Mouse (Mus musculus): ENCODE measurements at regions not wholly inside any gene's neighbourhood (a gene's known extent, or its start where the extent isn't known, plus 50 kb on each side); places are given as distances from the start of the nearest gene placed in this dataset.
A peak's percentile ranks its signal among the peaks of the same experiment; 100 is the strongest.

DNA sequence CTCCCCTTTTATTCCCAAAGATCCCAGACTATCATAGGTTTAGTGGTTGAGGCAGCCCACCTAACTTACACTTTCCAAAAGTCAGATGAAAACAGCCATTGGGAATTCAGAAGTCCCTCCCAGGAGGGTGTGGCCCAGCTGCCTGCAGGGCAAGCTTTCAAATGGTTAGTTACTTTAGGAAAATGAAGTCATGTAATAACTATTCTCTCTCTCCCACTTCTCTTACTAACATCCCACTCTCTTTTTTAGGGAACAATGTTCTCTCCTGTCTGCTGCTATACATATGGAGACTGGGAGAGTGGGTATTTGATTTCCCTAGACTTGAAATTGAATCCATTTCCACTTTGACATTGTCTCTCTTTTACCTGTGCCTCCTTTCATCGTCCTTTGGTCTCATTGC is 55.0 kb downstream of the Zfp648 start:
- no peak for DNase-seq (ENCODE audit: low spot score)

DNA sequence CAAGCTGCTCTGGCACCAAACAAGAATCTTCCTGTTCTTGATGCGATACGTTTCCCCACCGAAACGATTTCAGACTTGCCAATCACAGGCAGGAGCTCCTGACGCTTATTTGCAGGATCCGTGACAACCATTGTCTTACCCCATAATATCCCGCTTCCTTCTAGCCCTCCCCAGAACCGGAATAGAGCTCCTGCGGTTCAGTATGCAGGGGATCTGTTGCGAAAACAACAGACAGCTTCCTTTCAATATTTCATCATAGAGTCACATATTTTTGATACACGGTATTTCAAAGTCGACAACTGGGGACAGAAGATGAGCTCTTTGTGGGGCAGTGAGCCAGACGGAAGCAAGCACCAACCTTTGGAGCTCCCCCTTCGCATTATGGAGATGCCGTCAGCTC is 55.8 kb downstream of the Zfp648 start:
- DNase-seq (ENCODE audit: low spot score): no peak

DNA sequence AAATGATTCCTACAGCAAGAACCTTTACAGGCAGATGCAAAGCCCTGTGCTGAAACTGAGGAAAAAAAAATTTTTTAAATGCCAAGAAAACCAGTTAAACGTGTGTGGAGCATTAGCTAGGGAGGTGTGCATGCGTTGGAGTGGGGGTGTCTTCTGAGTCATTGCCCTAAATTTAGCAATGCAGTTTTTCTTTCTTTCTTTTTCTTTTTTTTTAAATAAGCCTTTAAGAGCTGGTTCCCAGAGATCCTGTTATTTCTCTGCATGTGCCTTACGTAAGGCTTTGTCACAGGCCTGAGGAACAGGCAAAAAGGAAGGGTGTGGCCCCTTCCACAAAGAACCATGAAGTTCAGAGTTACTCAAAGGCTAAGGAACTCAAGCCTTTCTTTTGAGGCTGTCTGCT is 57.5 kb downstream of the Zfp648 start:
- no peak for DNase-seq (ENCODE audit: low spot score)

DNA sequence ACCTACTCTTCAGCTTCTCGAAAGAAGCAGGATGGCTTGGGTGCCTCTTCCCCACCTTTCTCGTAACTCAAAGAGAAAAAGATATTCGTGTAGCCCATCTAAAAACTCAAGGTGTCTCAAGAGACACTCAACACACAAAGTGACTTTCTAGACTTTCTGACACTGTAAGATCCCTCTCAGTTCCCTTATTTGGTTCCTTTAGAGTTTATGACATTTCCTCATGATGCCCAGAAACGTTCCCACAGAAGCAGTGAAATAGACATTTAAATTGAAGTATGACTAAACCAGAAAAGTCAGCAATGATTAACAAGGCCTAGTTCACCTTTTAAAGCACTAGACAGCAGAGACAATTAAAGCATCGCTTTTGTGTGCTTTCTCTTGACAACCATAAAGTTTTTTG is 59.4 kb downstream of the Zfp648 start:
- no peak for DNase-seq (ENCODE audit: low spot score)

DNA sequence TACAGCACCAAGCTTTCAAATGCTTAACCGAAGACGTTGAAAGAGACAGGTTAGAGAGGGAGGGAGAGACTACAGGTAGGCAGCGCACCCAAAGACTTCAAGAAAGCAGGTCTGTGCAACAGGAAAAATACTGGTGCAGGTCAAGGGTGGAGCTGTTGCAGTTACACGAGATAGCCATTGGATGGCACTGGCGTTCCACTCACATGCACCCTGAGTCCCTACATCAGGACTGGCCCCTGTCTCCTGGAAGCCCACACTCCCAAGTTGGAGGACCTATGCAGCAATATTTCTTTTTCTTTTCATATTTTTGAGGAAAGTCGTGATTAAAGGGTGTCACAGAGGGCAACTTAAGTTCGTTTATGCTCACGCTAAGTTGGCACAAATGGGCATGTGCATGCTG is 80.5 kb downstream of the Zfp648 start:
- DNase-seq (ENCODE audit: low spot score): peak; percentile 48

DNA sequence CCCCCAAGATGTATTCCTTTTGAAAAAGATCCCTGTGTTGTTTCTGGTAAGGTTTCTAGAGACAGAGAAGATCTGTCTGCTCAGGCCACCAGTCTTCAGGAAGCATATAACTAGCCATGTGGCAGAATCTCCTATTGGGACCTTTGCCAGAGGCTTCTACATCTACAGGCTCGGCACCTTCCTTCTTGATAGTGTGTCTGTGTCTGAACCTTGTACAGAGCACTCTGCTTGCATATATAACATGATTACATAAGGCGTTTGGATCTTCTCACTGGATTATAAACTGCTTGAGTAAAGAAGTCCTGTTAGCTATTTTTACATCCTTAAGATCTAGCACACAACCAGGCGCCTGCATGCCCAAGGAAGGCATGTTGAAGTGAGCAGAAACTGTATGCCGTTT is 85.1 kb downstream of the Zfp648 start:
- DNase-seq (ENCODE audit: low spot score): no peak

DNA sequence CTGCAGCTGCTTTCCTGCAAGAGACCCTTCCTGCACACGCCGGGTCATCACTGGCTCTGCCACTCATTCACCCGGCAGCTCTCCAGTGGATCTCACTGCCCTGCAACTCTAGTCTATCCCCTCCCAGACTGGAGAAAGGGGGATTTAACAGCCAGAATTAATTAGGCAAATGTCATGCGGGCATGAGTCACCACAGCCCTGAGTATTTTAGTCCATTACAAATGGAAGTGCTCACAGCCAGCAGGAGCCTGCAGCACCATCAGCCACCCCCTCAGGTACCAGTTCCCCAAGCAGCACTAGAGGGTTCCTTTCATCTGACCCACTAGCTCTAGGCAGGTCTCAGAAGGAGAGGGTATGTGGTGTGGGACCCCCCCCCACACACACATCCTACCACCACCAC is 91.7 kb downstream of the Zfp648 start:
- no peak for DNase-seq (ENCODE audit: low spot score)

DNA sequence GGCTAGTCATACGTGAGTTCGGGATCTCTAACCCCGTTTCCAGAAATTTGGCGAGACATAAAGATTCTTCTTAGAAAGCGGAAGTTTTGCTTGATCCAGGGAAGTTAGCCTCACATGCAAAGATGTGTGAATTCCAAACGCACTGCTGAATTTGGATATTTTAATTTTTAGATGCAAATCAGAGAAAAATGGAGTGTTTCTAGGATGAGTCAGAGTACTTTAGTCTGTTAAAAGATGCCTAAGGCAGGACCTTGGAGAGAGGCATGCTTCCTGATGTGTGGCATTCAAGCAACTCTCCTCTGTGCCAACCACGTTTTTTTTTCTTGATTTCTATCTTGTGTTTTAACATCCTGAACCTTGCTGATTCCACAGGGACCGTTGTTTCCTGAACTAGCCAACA is 95.1 kb downstream of the Zfp648 start:
- DNase-seq (ENCODE audit: low spot score): no peak

DNA sequence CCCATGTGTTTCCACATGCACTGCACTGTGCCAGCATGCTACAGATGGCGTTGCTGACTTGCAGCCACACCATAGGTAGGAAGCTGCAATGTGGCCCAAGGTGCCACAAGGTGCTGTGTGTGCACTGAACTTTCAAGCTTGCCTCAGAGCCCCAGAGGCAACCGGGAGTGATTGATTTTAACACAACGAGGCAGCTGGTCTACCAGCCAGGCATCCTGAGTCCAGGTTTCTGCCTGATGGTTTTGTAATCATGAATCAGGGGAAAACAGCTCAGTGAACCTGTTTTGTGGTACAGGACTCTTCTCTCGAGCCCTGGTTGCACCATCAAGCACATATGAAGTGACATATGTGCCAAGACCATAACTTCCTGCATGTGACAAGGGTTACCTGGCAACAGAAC is 98.9 kb downstream of the Zfp648 start:
- no peak for DNase-seq (ENCODE audit: low spot score)

DNA sequence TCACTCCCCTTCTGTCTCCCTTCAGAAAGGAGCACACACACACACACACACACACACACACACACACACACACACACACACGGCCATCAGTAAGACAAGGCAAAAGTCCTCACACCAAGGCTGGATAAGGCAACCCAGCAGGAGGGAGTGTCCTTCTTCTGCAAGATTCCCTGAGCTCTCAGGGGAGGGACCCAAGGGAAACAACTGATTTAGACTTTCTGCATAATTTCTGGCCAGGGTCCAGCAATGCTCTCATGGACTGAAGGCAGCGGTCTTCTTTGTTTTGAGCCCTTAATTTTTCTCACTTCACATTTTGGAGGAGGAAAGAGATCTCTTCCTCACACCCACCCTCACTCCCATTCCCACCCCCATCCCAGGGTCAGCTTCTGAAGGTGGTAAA is 108.7 kb downstream of the Zfp648 start:
- no peak for DNase-seq (ENCODE audit: low spot score)

All from ovary, postnatal 36 days (tissue).